Mouse (Mus musculus): ENCODE data around the gene Gm11541. TPM values are rescaled to one million over a fixed set of nuclear protein-coding genes. Genes with fewer than 3 reads are reported as not detected.

Gm11541 gene
- total and polyA plus RNA-seq, 3 experiments: 0.17 TPM; not detected in 2

GRCm38 (mm10) chr11:94716754-94717153 lies 12.5 kb upstream of the Gm11541 start:
- Histone ChIP-seq H3K27me3 (replicated peaks) (peaks cover 9% of the 10 kb centered on the region), H3K9ac (ENCODE audit: insufficient read depth, low read depth) (no peak overlapping the region), H3K4me2 (ENCODE audit: insufficient read depth, low read depth, poor library complexity, severe bottlenecking) (peak overlapping the region; percentile 68), H3K27ac (ENCODE audit: insufficient read depth, low read depth) (no peak overlapping the region), H3K4me3 (replicated peaks in 1 of 3; ENCODE audit: low read depth in 2 of 3, low read length in 2 of 3, poor library complexity in 1 of 3) (no peak overlapping the region), H3K9me3 (replicated peaks; ENCODE audit: low read length) (peaks cover 9% of the 10 kb centered on the region), H3K4me1 (ENCODE audit: control insufficient read depth in 1 of 2, insufficient read depth in 2 of 2) (peaks cover 0 to 20% of the 10 kb centered on the region in 2 experiments; a peak in 3 of 4 replicates), H3K36me3 (replicated peaks in 1 of 2; ENCODE audit: control insufficient read depth in 1 of 2, insufficient read depth in 1 of 2, low read length in 1 of 2) (no peaks in the 10 kb centered on the region), H3K79me2 (replicated peaks; ENCODE audit: control insufficient read depth, extremely low read depth, insufficient read depth, poor library complexity, severe bottlenecking) (no peaks in the 10 kb centered on the region)
- dilution Hi-C loops (cut with MboI; ENCODE audit: extremely low pct_ligation_motif_present, extremely low pct_unique_long_range_greater_than_20kb, low sequenced_read_pairs): no loop called here
- in situ Hi-C loops (cut with MboI; ENCODE audit: low pct_ligation_motif_present, low pct_unique_long_range_greater_than_20kb, low sequenced_read_pairs): loop anchor here (5.0 kb wide), 1 partner anchor 64 kb away; the partner anchor contains the start of genes Eme1 and Mrpl27
- TF ChIP-seq MAZ (IDR thresholded peaks at IDR 0.05; ENCODE audit: low read depth, low read length) (peak; percentile 83; the same call in 1 of the 2 replicates), EP300 (IDR thresholded peaks at IDR 0.05; ENCODE audit: low read length) (no peak), SMC3 (IDR thresholded peaks at IDR 0.05; ENCODE audit: low read depth, low read length) (peak; percentile 89), CHD2 (IDR thresholded peaks at IDR 0.05; ENCODE audit: low read length) (no peak), USF2 (conservative IDR thresholded peaks at IDR 0.05; ENCODE audit: low read depth, low read length) (no peak), E2F4 (IDR thresholded peaks at IDR 0.05; ENCODE audit: insufficient replicate concordance, low read depth, low read length) (no peak), ZKSCAN1 (IDR thresholded peaks at IDR 0.05; ENCODE audit: borderline replicate concordance, low read depth, low read length) (no peak), UBTF (IDR thresholded peaks at IDR 0.05; ENCODE audit: low read depth, low read length) (no peak), POLR2AphosphoS2 (IDR thresholded peaks at IDR 0.05; ENCODE audit: low read depth, low read length) (no peak), HCFC1 (IDR thresholded peaks at IDR 0.05; ENCODE audit: low read depth, low read length) (no peak), NELFE (IDR thresholded peaks at IDR 0.05; ENCODE audit: low read depth, low read length) (peak; percentile 31; the same call in 1 of the 2 replicates), NRF1 (IDR thresholded peaks at IDR 0.05; ENCODE audit: low read depth, low read length) (no peak), JUN (IDR thresholded peaks at IDR 0.05; ENCODE audit: insufficient read depth, low read depth, low read length) (no peak), JUND (conservative IDR thresholded peaks at IDR 0.05; ENCODE audit: low read depth, low read length) (no peak), MEF2A (IDR thresholded peaks at IDR 0.05; ENCODE audit: borderline replicate concordance, low read depth, low read length) (peak; percentile 50; the same call in 1 of the 2 replicates), RCOR1 (conservative IDR thresholded peaks at IDR 0.05; ENCODE audit: low read depth, low read length) (no peak), SIN3A (IDR thresholded peaks at IDR 0.05; ENCODE audit: low read length) (0 out of 2 replicates have a peak, but pooled peaks have one; percentile 40), KAT2A (IDR thresholded peaks at IDR 0.05; ENCODE audit: insufficient replicate concordance, low read length) (no peak), ELF1 (IDR thresholded peaks at IDR 0.05; ENCODE audit: low read depth, low read length) (no peak), MAFK (IDR thresholded peaks at IDR 0.05; ENCODE audit: insufficient replicate concordance, low read length) (no peak), ZC3H11A (IDR thresholded peaks at IDR 0.05; ENCODE audit: low read depth, low read length) (peak; percentile 56; the same call in 1 of the 2 replicates), USF1 (IDR thresholded peaks at IDR 0.05; ENCODE audit: low read depth, low read length) (no peak), MXI1 (IDR thresholded peaks at IDR 0.05; ENCODE audit: low read depth, low read length) (no peak; the same call in 1 of the 2 replicates), PAX5 (IDR thresholded peaks at IDR 0.05; ENCODE audit: low read length) (no peak), TBP (conservative IDR thresholded peaks at IDR 0.05; ENCODE audit: low read depth, low read length) (no peak), MYC (IDR thresholded peaks at IDR 0.05; ENCODE audit: low read depth, low read length) (peak; percentile 29; the same call in 1 of the 2 replicates), CTCF (conservative IDR thresholded peaks at IDR 0.05 in 1 of 2, IDR thresholded peaks at IDR 0.05 in 1 of 2; ENCODE audit: low read depth in 2 of 2, low read length in 2 of 2) (peak; percentile 37 to 97), ETS1 (conservative IDR thresholded peaks at IDR 0.05; ENCODE audit: low read depth, low read length) (no peak), BHLHE40 (IDR thresholded peaks at IDR 0.05; ENCODE audit: low read depth, low read length) (peak; percentile 47; the same call in 1 of the 2 replicates), POLR2A (IDR thresholded peaks at IDR 0.05; ENCODE audit: low read depth, low read length) (no peak), IRF4 (IDR thresholded peaks at IDR 0.05; ENCODE audit: low read depth, low read length) (peak; percentile 69), TCF12 (IDR thresholded peaks at IDR 0.05; ENCODE audit: low read depth, low read length) (no peak), MAX (IDR thresholded peaks at IDR 0.05; ENCODE audit: low read length) (no peak), RAD21 (IDR thresholded peaks at IDR 0.05; ENCODE audit: low read depth, low read length) (peak; percentile 97), GABPA (IDR thresholded peaks at IDR 0.05; ENCODE audit: insufficient replicate concordance, low read depth, low read length) (no peak), ZNF384 (IDR thresholded peaks at IDR 0.05; ENCODE audit: low read depth, low read length) (no peak), CHD1 (IDR thresholded peaks at IDR 0.05; ENCODE audit: low read depth, low read length) (no peak), ZMIZ1 (IDR thresholded peaks at IDR 0.05; ENCODE audit: low read depth, low read length) (no peak)
- peak; percentile 75 for DNase-seq (ENCODE audit: extremely low read depth)

Measured in CH12.LX (cell line).